Mouse (Mus musculus) ZHBTc4 (cell line): ENCODE data around the gene Klrg1.

Experiments
- DNase-seq: peaks from one replicate; pipeline ENCODE4 v3.0.0-alpha.2; 2011; ENCODE audit warnings: low read depth, low spot score

Klrg1 gene

DNA sequence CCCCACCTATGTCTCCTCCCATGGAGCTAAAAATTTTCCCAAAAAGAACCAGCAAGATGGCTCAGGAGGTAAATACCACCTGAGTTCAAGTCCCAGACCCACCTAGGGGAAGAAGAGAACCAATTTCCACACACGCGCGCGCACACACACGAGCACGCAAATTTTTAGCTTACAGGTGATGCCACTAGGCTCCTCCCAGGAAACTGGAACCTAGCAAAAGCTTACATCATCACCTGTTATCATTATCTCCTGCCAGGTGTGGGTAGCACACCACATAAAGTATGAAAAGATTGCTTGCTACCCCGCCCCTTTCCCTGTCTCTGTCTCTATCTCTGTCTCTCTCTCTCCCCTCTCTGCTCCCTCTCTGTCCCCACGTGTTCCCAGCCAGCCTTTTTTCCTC lies 10.4 kb upstream of the Klrg1 start:
- DNase-seq = no peak

DNA sequence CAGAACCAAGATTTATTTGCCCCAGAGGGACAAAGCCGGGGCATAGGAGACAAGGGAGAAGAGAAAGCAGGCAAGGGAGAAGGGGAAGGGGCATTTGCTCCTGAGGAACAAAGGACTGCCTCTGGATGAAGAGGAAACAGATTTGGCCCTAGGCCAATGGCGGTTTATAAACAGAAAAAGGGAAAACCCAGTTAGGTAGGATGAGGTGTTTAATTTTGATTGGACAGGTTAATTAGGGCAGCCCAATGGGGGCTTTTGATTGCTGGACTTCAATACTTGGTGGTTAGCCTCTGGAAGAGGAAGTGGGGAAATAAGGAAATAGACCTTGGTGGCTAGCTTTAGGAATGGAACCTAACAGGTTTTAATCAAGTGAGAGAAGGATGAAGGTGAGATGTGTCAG lies 9.5 kb upstream of the Klrg1 start:
- DNase-seq = no peak

DNA sequence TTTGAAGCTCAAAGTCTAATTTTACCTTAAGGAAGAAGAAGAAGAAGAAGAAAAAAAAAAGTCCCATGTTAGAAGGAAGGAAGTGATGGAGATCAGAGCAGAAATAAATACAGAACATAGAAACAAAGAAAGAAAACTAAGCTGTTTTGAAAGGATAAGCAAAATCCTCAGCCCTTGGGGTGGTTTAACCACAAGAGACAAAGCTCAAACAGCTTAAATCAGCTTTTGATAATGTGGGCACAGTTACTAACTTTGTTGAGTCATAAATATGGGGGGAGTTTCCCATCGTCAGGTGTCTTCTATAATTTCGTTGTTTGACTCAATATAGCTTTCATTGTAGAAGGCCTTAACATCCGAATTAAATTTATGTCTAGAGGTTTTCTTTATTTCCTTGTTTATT lies 9.1 kb upstream of the Klrg1 start:
- no peak for DNase-seq

DNA sequence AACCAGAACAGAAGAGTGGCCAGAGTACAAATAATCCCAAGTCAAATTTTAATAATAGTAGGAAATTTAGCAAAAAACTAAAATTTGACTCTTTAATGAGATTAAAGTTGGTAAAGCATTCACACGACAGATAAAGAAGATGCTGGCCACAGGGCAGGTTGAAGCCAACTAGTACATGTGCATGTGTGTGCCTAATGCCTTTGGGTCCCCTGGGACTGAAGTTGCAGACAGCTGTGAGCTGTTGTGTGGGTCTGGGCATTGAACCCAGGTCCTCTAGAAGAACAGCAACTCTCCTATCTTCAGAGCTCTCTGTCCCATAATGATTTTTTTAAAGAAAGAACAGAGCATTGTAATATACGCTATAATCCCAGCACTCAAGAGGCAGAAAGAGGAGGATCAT lies 8.6 kb upstream of the Klrg1 start:
- DNase-seq = no peak

DNA sequence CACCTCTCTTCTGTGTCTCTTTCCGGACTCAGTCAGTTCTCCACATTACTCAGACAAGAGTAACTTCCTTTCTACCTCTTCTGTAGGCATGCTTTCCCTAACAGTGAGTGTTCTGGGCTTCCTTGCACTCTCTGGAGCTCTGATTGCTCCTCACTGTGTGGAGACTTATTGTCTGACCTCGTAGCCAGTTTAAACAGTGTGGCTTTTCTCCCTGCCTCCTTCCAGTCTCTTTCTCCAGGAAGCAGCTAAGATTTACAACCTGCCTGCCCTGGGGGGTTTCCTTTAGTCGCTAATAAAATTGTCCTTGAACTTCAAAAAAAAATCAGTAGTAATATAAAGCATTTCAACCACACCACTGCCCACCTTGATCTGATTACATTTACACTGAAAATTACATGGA lies 7.6 kb upstream of the Klrg1 start:
- no peak for DNase-seq

DNA sequence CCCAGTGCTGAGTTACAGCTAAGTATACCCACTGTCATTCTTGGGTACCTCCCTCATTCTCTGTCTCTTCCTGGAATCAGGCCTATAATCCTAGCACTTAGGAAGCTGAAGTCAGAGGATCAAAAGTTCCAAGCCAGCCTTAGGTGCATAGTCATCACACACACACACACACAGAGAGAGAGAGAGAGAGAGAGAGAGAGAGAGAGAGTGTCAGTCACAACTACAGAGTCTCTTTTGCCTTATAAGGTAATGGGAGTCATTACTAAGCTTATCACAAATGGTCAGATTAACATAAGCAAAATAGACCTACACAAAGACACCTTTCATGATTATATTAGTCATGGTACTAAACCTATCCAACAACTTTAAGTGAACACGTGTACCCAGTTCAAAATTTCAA lies 6.6 kb upstream of the Klrg1 start:
- no peak for DNase-seq

DNA sequence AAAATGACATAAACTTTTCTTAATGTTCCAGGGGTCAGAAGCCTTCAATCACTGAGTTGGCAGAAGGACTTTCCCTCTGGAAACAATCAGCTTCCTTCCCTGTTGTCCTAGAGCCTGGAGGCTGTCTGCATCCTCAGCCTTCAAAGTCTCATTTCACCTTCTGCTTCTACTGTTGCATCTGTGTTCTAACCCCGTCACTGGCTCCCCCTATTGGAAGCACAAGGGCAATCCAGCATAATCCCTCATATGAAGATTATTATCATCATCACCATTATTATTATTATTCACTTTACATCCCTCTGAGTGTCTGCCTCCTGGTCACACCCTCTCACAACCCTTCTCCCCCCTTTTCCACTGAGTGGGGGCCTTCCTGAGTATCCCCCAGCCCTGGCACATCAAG lies 5.6 kb upstream of the Klrg1 start:
- no peak for DNase-seq

DNA sequence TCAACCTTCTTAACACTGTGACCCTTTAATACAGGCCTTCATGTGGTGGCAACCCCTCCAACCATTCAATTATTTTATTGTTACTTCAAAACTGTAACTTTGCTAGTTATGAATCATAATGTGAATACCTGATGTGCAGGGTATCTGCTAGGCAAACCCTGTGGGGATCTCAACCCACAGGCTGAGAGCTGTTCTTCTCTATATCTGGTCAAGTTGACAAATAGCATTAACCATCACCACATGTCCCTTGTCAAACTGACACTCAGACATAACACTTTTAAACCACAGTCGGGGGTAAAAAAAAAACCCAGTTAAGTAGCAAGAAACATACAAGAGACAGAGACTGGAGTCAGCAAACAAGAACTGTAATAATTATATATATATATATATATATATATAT lies 2.1 kb upstream of the Klrg1 start:
- no peak for DNase-seq

DNA sequence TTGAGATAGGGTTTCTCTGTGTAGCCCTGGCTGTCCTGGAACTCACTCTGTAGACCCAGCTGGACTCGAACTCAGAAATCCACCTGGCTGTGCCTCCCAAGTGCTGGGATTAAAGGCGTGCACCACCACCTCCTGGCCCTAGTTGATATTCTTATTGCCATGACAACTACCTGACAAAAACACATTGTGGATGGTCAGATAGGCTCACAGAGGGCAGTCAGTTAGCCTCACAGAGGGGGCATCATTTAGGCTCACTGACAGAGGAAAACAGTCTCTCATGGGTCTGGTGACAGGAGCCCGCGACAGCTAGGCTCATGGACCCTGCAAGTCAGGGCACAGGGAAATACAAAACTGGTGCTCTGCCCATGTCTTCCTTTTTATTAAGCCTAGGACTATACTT lies 1.6 kb upstream of the Klrg1 start:
- no peak for DNase-seq

DNA sequence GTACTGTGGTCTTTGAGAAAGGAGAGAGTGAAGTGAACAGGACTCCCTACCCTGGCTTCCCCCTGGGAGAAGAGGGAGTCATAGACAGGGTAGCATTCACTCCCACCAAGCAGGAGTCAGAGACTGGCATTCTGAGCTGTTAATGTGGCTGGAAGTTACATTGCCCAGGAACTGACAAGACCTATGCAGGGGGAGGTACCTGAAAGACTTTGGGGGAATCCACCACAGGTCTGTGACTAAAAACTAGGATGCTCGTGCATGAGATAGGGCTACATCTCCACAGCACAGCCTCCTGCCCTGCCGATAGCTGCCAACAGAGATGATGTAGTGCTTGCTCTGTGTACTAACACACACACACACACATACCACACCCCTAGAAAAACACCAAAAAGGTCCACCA lies 747 bp upstream of the Klrg1 start:
- DNase-seq = no peak

DNA sequence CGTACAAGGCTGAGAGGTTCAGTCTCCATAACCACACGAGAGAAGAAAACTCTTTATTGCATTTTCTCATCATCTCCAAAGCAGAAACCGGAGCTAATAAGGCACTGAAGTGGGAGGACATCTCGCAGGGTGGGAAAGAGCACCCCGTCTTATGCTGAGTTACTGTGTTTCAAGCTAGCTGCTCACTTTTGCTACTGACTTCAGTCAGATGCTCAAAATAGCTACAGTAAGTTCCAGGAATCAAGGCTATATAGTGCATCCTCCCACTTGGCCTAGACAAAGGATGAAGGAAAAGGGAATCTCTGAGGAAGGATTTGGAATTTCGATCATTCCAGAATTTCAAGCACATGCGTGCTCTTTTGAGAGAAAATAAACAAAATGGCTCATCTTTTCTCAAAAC lies 6.1 kb downstream of the Klrg1 start:
- DNase-seq = no peak

DNA sequence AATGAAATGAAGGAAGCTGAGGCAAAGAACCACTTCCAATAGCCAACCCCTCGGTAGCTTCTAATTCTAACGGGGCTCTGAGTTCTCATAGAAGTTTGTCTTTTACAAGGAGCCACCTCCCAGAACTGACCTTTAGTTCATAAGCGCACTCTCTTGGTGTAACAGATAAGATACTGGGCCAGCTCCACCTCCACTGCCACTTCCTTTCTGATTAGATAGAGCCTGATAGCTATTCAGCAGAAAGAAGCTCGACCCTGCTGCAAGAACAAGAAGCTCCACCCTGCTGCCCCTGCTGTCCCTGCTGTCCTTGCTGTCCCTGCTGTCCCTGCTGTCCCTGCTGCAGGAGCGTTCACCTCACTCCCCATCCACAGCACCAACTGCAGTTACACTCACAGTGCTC lies 8.1 kb downstream of the Klrg1 start:
- no peak for DNase-seq

DNA sequence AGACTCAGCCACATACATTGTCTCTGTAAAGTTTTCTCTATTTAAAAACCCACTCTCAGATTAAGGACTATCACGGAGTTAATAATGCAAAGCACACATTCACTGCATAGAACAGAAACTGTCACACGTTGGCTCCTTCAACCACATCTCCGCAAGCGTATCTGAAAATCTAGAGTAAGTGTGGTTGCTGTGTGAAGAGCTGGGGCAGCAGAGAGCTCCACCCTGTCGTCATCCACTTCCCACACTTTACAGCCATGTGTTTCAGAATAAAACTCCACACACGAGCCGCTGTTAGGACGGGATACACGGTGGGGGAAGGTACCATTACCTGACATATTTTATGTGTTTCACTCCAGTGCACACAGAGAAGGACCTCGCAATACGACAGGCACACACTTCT lies 12.5 kb downstream of the Klrg1 start:
- no peak for DNase-seq

DNA sequence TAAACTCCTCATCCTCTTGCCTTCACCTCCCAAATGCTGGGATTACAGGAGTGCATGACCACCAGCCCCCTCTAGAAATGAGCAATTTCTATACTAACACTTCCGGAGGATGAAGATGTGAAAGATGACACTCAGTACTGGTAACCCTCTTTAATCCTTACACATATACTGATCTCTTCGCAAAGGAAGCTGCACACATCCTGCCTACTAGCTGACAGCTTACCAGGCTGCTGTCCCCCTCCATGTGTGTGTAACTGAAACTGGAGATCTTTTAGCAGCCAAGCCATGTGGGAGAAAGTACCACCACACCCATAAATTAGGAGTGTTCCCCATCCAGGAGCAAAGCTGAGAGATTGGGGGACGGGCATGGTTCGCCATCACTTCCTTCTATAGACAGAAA lies 13.5 kb downstream of the Klrg1 start:
- DNase-seq = no peak

DNA sequence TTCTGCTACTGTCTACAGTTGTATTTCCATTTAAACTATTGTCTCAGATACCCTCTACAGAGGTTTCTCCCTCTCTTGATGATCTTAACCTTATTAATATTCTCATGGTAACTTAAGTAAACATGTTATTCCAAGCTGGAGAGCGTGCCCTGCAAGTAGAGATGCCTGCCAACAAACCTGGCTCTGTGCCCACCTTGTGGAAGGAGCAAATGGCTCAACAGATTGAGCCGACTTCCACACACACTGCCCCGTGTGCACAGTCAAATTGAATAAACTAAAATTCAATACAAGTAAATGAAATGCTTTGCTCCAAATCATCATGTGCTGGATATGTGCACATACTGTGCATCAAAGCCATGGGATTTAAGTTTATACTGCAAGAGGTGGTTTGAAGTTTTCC lies 14.1 kb downstream of the Klrg1 start:
- no peak for DNase-seq

DNA sequence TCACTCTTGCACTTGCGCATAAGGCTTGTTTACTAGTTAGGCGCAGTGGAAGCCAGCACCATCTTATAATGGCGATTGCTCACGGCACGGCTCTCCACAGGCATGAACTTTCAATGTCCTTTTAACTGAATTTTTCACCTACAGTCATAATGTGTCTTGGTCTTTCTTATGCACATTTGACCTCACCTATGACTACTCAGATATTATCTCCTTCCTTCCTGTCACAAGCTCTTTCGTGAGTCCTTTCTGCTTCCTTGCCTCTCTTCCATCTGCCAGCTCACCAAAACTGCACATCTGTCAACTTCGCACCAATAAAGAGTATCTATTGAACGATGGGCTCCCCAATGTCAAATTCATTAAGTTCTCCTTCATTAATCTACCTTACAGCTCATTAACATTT lies 20.1 kb downstream of the Klrg1 start:
- DNase-seq = no peak

DNA sequence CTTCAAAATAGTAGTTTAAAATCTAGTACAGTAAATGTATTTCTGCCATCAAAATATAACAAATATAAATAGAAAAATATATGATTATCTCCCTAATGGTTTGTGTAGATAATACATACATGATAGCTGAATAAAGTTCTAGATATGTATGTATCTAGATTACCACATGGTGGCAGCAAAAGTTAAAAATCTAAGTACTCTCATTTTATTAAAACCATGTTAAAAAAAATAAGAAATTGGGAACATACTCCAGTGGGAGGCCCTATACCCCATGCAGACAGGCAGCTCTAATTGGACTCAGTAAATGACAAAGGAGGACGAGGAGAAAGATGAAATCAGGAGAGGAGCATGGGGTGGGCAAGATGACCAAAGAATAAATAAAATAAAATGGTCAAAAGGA lies 30.5 kb downstream of the Klrg1 start:
- DNase-seq = no peak

DNA sequence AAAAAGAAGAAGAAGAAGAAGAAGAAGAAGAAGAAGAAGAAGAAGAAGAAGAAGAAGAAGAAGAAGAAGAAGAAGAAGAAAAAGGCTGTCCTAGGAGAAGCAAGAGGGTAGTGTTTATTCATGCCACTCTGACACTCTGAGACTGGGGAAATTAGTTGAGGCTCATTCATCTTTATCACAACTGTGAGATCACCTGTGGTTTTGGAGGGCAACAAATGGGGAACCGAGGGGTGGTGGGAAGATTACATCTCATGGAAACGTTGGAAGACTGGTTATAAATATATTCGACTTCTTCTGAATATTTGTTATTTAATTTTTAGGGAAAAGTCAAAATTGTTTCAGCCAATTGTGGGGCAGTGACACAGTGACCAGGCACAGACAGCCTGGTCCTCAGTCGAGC lies 32.6 kb downstream of the Klrg1 start:
- DNase-seq = no peak
